Mouse (Mus musculus) limb, embryonic 13.5 days (tissue): ENCODE measurements around the gene Cd247. TPM values are rescaled to one million over a fixed set of nuclear protein-coding genes. Genes with fewer than 3 reads are reported as not detected.

ENCODE experiments used
- ATAC-seq: fragments of 200-750 bp; cut with Nextera tagmentation; 2 replicates; pipeline ENCODE4 v1.8.0; 2017; ENCODE audit warnings: low read depth, moderate number of reproducible peaks, moderate TSS enrichment; ENCODE audit not compliant: low FRiP score
- H3K27ac ChIP-seq: fragments of 300-500 bp; sonication (generic); 2 replicates; pipeline ENCODE4 v1.5.1; 2015; ENCODE audit warnings: inconsistent platforms, mild to moderate bottlenecking, moderate library complexity
- H3K27me3 ChIP-seq: fragments of 300-500 bp; sonication (generic); 2 replicates; pipeline ENCODE4 v1.6.1; 2015; ENCODE audit warnings: mild to moderate bottlenecking, inconsistent platforms
- H3K36me3 ChIP-seq: fragments of 300-500 bp; sonication (generic); 2 replicates; pipeline ENCODE4 v1.6.1; 2015; ENCODE audit warnings: inconsistent platforms, mild to moderate bottlenecking, moderate library complexity
- H3K4me1 ChIP-seq: fragments of 300-500 bp; sonication (generic); 2 replicates; pipeline ENCODE4 v1.6.1; 2015; ENCODE audit warnings: inconsistent platforms
- H3K4me2 ChIP-seq: fragments of 300-500 bp; sonication (generic); replicated peaks from 2 replicates; pipeline ENCODE4 v1.6.1; 2015; ENCODE audit warnings: inconsistent platforms, mild to moderate bottlenecking, moderate library complexity
- H3K4me3 ChIP-seq: fragments of 300-500 bp; sonication (generic); 2 replicates; pipeline ENCODE4 v1.5.1; 2015; ENCODE audit warnings: moderate library complexity, mild to moderate bottlenecking, inconsistent platforms
- H3K9ac ChIP-seq: fragments of 300-500 bp; sonication (generic); 2 replicates; pipeline ENCODE4 v1.6.1; 2015; ENCODE audit warnings: mild to moderate bottlenecking, inconsistent platforms
- H3K9me3 ChIP-seq: fragments of 300-500 bp; sonication (generic); 2 replicates; pipeline ENCODE4 v1.6.1; 2016; ENCODE audit warnings: inconsistent platforms
- WGBS: fragments of 180-500 bp; shearing (Covaris S2); methylation state at CpG from one replicate; pipeline ENCODE4 v1.1.7; 2015; 5-methylcytosine and 5-hydroxymethylcytosine counted together
- polyA plus RNA-seq: library from polyadenylated mRNA; unstranded; fragments of >200 nt; fragmentation: Nextera tagmentation; extraction: Ambion mirVana; gene quantifications from 2 replicates; pipeline ENCODE4 v1.2.1, GENCODE M21; 2015

Cd247 gene
- polyA plus RNA-seq, 1 experiment from 2014 or later = 0.48 TPM

GRCm38 (mm10) chr1:165864864-165865795 is 76.6 kb downstream of the Cd247 start:
- peaks cover 23% of the 10 kb centered on the region for H3K4me1 ChIP-seq
- H3K4me3 ChIP-seq = no peak overlapping the region
- no peak overlapping the region for H3K9ac ChIP-seq
- ATAC-seq = peak; percentile 44; the same call in 1 of the 2 replicates
- H3K27ac ChIP-seq = no peak overlapping the region
- peaks cover 9% of the 10 kb centered on the region; the same call in 1 of the 2 replicates for H3K36me3 ChIP-seq
- H3K9me3 ChIP-seq = no peaks in the 10 kb centered on the region
- H3K4me2 ChIP-seq = no peak overlapping the region
- no peaks in the 10 kb centered on the region for H3K27me3 ChIP-seq
- whole genome bisulfite sequencing = 40% methylated on average over 14 of the region's 14 CpGs

- WGBS = 73% methylated on average over 5 of the region's 5 CpGs
- ATAC-seq = no peak; the same call in 1 of the 2 replicates
- Histone ChIP-seq H3K9ac (no peak overlapping the region), H3K27ac (no peak overlapping the region), H3K4me2 (no peak overlapping the region), H3K36me3 (peaks cover 11% of the 10 kb centered on the region; the same call in 1 of the 2 replicates), H3K4me3 (no peak overlapping the region), H3K9me3 (no peaks in the 10 kb centered on the region), H3K4me1 (peaks cover 21% of the 10 kb centered on the region), H3K27me3 (no peaks in the 10 kb centered on the region)
Measured at GRCm38 (mm10) chr1:165866630-165867280, 78.3 kb downstream of the Cd247 start.

GRCm38 (mm10) chr1:165868659-165869058 is 80.2 kb downstream of the Cd247 start:
- Histone ChIP-seq H3K4me2 (no peak overlapping the region), H3K27ac (no peak overlapping the region), H3K9me3 (no peaks in the 10 kb centered on the region), H3K36me3 (peaks cover 12% of the 10 kb centered on the region; the same call in 1 of the 2 replicates), H3K4me3 (no peak overlapping the region), H3K27me3 (no peaks in the 10 kb centered on the region), H3K9ac (no peak overlapping the region), H3K4me1 (peaks cover 21% of the 10 kb centered on the region)
- WGBS = 88% methylated on average over 8 of the region's 8 CpGs
- no peak for ATAC-seq

- no peak overlapping the region for H3K27ac ChIP-seq
- H3K4me1 ChIP-seq = no peaks in the 10 kb centered on the region
- ATAC-seq = no peak
- H3K36me3 ChIP-seq = peaks cover 34% of the 10 kb centered on the region
- no peak overlapping the region for H3K4me2 ChIP-seq
- H3K27me3 ChIP-seq = no peaks in the 10 kb centered on the region
- H3K9me3 ChIP-seq = no peaks in the 10 kb centered on the region
- H3K4me3 ChIP-seq = no peak overlapping the region
- 41% methylated on average over 8 of the region's 8 CpGs for WGBS
- H3K9ac ChIP-seq = no peak overlapping the region
Measured at GRCm38 (mm10) chr1:165874645-165875044, 86.2 kb downstream of the Cd247 start.

- H3K27me3 ChIP-seq = no peaks in the 10 kb centered on the region
- H3K27ac ChIP-seq = no peak overlapping the region
- WGBS = 89% methylated on average over 6 of the region's 6 CpGs
- no peak overlapping the region for H3K9ac ChIP-seq
- no peaks in the 10 kb centered on the region for H3K9me3 ChIP-seq
- H3K4me2 ChIP-seq = no peak overlapping the region
- H3K4me1 ChIP-seq = no peaks in the 10 kb centered on the region
- H3K4me3 ChIP-seq = no peak overlapping the region
- no peak for ATAC-seq
- peaks cover 38% of the 10 kb centered on the region for H3K36me3 ChIP-seq
Measured at GRCm38 (mm10) chr1:165875520-165876284, 87.2 kb downstream of the Cd247 start.

GRCm38 (mm10) chr1:165878751-165879150 is 90.3 kb downstream of the Cd247 start:
- H3K4me2 ChIP-seq = no peak overlapping the region
- H3K27ac ChIP-seq = no peak overlapping the region
- H3K9ac ChIP-seq = no peak overlapping the region
- no peak for ATAC-seq
- H3K4me1 ChIP-seq = peaks cover 6% of the 10 kb centered on the region; the same call in 1 of the 2 replicates
- H3K27me3 ChIP-seq = no peaks in the 10 kb centered on the region
- no peak overlapping the region for H3K4me3 ChIP-seq
- peaks cover 43% of the 10 kb centered on the region for H3K36me3 ChIP-seq
- WGBS = 94% methylated on average over 2 of the region's 2 CpGs
- no peaks in the 10 kb centered on the region for H3K9me3 ChIP-seq

GRCm38 (mm10) chr1:165882146-165882900 is 93.8 kb downstream of the Cd247 start:
- WGBS = 34% methylated on average over 8 of the region's 8 CpGs
- no peaks in the 10 kb centered on the region for H3K27me3 ChIP-seq
- peaks cover 6% of the 10 kb centered on the region; the same call in 1 of the 2 replicates for H3K4me1 ChIP-seq
- H3K4me3 ChIP-seq = no peak overlapping the region
- ATAC-seq = peak; percentile 40; the same call in 1 of the 2 replicates
- H3K9me3 ChIP-seq = no peaks in the 10 kb centered on the region
- no peak overlapping the region for H3K4me2 ChIP-seq
- H3K36me3 ChIP-seq = peaks cover 39% of the 10 kb centered on the region
- H3K27ac ChIP-seq = no peak overlapping the region
- no peak overlapping the region for H3K9ac ChIP-seq

- no peak overlapping the region for H3K4me2 ChIP-seq
- WGBS = 84% methylated on average over 2 of the region's 2 CpGs
- peaks cover 63% of the 10 kb centered on the region for H3K36me3 ChIP-seq
- H3K4me1 ChIP-seq = no peaks in the 10 kb centered on the region
- ATAC-seq = no peak
- no peaks in the 10 kb centered on the region for H3K9me3 ChIP-seq
- no peaks in the 10 kb centered on the region for H3K27me3 ChIP-seq
- H3K4me3 ChIP-seq = no peak overlapping the region
- H3K9ac ChIP-seq = no peak overlapping the region
- H3K27ac ChIP-seq = no peak overlapping the region
Measured at GRCm38 (mm10) chr1:165891686-165892085, 103.2 kb downstream of the Cd247 start.

- Histone ChIP-seq H3K9ac (no peak overlapping the region), H3K4me3 (no peak overlapping the region), H3K36me3 (peaks cover 44% of the 10 kb centered on the region), H3K4me1 (0 out of 2 replicates have a peak, but pooled peaks cover 2% of the 10 kb centered on the region), H3K27me3 (no peaks in the 10 kb centered on the region), H3K9me3 (no peaks in the 10 kb centered on the region), H3K27ac (no peak overlapping the region), H3K4me2 (no peak overlapping the region)
- 83% methylated on average over 1 of the region's 1 CpGs for WGBS
- no peak for ATAC-seq
Measured at GRCm38 (mm10) chr1:165903596-165903995, 115.1 kb downstream of the Cd247 start.

GRCm38 (mm10) chr1:165908153-165908552 is 119.7 kb downstream of the Cd247 start:
- Histone ChIP-seq H3K27me3 (no peaks in the 10 kb centered on the region), H3K9me3 (no peaks in the 10 kb centered on the region), H3K9ac (no peak overlapping the region), H3K4me2 (no peak overlapping the region), H3K36me3 (peaks cover 45% of the 10 kb centered on the region), H3K4me1 (0 out of 2 replicates have a peak, but pooled peaks cover 2% of the 10 kb centered on the region), H3K27ac (no peak overlapping the region), H3K4me3 (no peak overlapping the region)
- 94% methylated on average over 2 of the region's 2 CpGs for WGBS
- ATAC-seq = no peak

GRCm38 (mm10) chr1:165908806-165909205 is 120.3 kb downstream of the Cd247 start:
- peaks cover 45% of the 10 kb centered on the region for H3K36me3 ChIP-seq
- no peak overlapping the region for H3K4me2 ChIP-seq
- no peaks in the 10 kb centered on the region for H3K9me3 ChIP-seq
- H3K9ac ChIP-seq = no peak overlapping the region
- ATAC-seq = no peak
- no peaks in the 10 kb centered on the region for H3K27me3 ChIP-seq
- 86% methylated on average over 3 of the region's 3 CpGs for WGBS
- H3K4me3 ChIP-seq = no peak overlapping the region
- no peak overlapping the region for H3K27ac ChIP-seq
- H3K4me1 ChIP-seq = 0 out of 2 replicates have a peak, but pooled peaks cover 1% of the 10 kb centered on the region
